Comparison of ENCODE assay signal across 11 mouse cellular contexts in the genomic region with DNA sequence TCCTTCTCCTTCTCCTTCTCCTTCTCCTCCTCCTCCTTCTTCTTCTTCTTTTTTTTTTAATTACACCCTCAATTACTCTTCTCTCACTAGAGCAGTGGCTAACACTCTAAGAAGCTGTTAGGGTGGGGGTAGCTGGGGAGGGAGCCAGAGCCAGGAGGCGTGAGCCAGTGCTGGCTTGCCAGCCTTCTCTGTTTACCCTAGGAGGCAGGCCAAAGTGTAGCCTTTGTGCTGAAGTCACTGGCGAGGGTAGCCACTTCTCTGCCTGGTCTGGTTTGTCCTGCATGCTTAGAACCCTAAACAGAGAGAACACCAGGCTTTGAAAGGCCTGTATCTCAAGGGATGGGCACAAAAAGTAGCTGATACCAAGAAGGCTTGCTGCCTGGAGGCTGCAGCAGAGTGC. TPM values are rescaled to one million over a fixed set of nuclear protein-coding genes. Genes with fewer than 3 reads are reported as not detected.
DNase-seq lines count a peak whose midpoint lies in the region; ATAC-seq and TF ChIP-seq lines count a peak whose summit lies in the region.
"Had no signal": no experiment of that assay in that cellular context is flagged by ENCODE, and none has a peak within 500 bp of the region (broad histone marks: within the 10 kb centered on the region; RNA-seq: fewer than 3 reads in every experiment).

No protein-coding gene starts in this region.

- no peak overlapping the region for H3K9ac ChIP-seq in heart, embryonic 12.5 days
- H3K9ac ChIP-seq in heart, embryonic 15.5 days: no peak overlapping the region
- no peak overlapping the region for H3K9ac ChIP-seq in lung, postnatal 0 days (replicated peaks; ENCODE audit: low read depth)

- WGBS in heart, embryonic 12.5 days: 44% methylated on average over 2 of the region's 2 CpGs
- WGBS in heart, embryonic 15.5 days: 37% methylated on average over 2 of the region's 2 CpGs
- 21% methylated on average over 2 of the region's 2 CpGs for WGBS in lung, postnatal 0 days

- H3K4me3 ChIP-seq in heart, embryonic 12.5 days: no peak overlapping the region
- no peak overlapping the region for H3K4me3 ChIP-seq in heart, embryonic 15.5 days
- H3K4me3 ChIP-seq in lung, postnatal 0 days (ENCODE audit: low read depth, low read length): no peak overlapping the region

- no peak for ATAC-seq in heart, embryonic 12.5 days (ENCODE audit: insufficient number of reproducible peaks, low FRiP score)
- no peak for ATAC-seq in heart, embryonic 15.5 days (replicated peaks; ENCODE audit: insufficient number of reproducible peaks, insufficient read depth, low FRiP score, low read depth)
- ATAC-seq in lung, postnatal 0 days: peak; percentile 66

- H3K9me3 ChIP-seq in heart, embryonic 12.5 days (replicated peaks): no peaks in the 10 kb centered on the region
- H3K9me3 ChIP-seq in heart, embryonic 15.5 days (replicated peaks): no peaks in the 10 kb centered on the region; the same call in 1 of the 2 replicates
- no peaks in the 10 kb centered on the region for H3K9me3 ChIP-seq in lung, postnatal 0 days (ENCODE audit: low read length)

- no peak overlapping the region for H3K27ac ChIP-seq in heart, embryonic 12.5 days (ENCODE audit: poor library complexity, severe bottlenecking)
- H3K27ac ChIP-seq in heart, embryonic 15.5 days: peak overlapping the region; percentile 42; the same call in 1 of the 2 replicates
- H3K27ac ChIP-seq in lung, postnatal 0 days (ENCODE audit: low read length): 0 out of 2 replicates have a peak overlapping the region, but pooled peaks have one; percentile 11
- H3K27ac ChIP-seq: kidney, postnatal 0 days had no signal

- no peaks in the 10 kb centered on the region for H3K36me3 ChIP-seq in heart, embryonic 12.5 days
- no peaks in the 10 kb centered on the region for H3K36me3 ChIP-seq in heart, embryonic 15.5 days
- H3K36me3 ChIP-seq in lung, postnatal 0 days (ENCODE audit: insufficient read depth, low read length): no peaks in the 10 kb centered on the region

- DNase-seq in heart, adult 18-20 months: peak; percentile 32 to 56
- DNase-seq in 416B (ENCODE audit: low read depth): peak; percentile 35
- DNase-seq in lung, postnatal 0 days (ENCODE audit: low spot score): peak; percentile 51
- DNase-seq in frontal cortex, postnatal 25 days (ENCODE audit: low spot score in 2 of 2): no peak
- DNase-seq in frontal cortex, adult 2 months (ENCODE audit: extremely low spot score in 1 of 2, low spot score in 1 of 2): no peak
- no peak for DNase-seq in cerebellum, adult 11-12 months
- DNase-seq: thymus, postnatal 4 days had no signal

- H3K27me3 ChIP-seq in heart, embryonic 12.5 days (replicated peaks): no peaks in the 10 kb centered on the region
- H3K27me3 ChIP-seq in heart, embryonic 15.5 days: no peaks in the 10 kb centered on the region
- no peaks in the 10 kb centered on the region for H3K27me3 ChIP-seq in lung, postnatal 0 days (replicated peaks; ENCODE audit: insufficient read depth, low read length)

- no peak overlapping the region for H3K4me2 ChIP-seq in heart, embryonic 12.5 days
- H3K4me2 ChIP-seq in heart, embryonic 15.5 days: no peak overlapping the region
- H3K4me2 ChIP-seq in lung, postnatal 0 days (replicated peaks; ENCODE audit: low read depth, low read length): no peak overlapping the region
- H3K4me2 ChIP-seq: midbrain, embryonic 11.5 days had no signal

- no peak for TF ChIP-seq EP300 in lung, postnatal 0 days (IDR thresholded peaks at IDR 0.05)

- TF ChIP-seq CTCF in lung, postnatal 0 days (IDR thresholded peaks at IDR 0.05): no peak

- no peaks in the 10 kb centered on the region; the same call in 1 of the 2 replicates for H3K4me1 ChIP-seq in heart, embryonic 12.5 days (replicated peaks)
- H3K4me1 ChIP-seq in heart, embryonic 15.5 days (replicated peaks): peaks cover 10% of the 10 kb centered on the region
- no peaks in the 10 kb centered on the region for H3K4me1 ChIP-seq in lung, postnatal 0 days (ENCODE audit: insufficient read depth, low read depth, low read length)

RNA-seq across cellular contexts. Expression of a gene that starts 19.7 kb away (rescaled TPM):
- 1 to 10 TPM; 3.9 to 4.4 TPM for total RNA-seq in heart, adult 18-20 months (2021)
- polyA plus RNA-seq in heart, embryonic 12.5 days (2016; fragmentation: Nextera tagmentation; extraction: Ambion mirVana): 1.7 and 2.0 TPM in 2 replicates
- polyA plus RNA-seq in heart, embryonic 15.5 days (2015; fragmentation: Nextera tagmentation; extraction: Ambion mirVana): 1.5 and 1.7 TPM in 2 replicates
- polyA plus RNA-seq in lung, postnatal 0 days (2015; fragmentation: Nextera tagmentation; extraction: Ambion mirVana): 3.1 and 3.5 TPM in 2 replicates
- polyA plus RNA-seq in frontal cortex, adult 2 months (2012; rRNA removed): 0.97 and 1.3 TPM in 2 replicates

Comparison
In these comparisons a context has a peak if more than half of its experiments do, and no peak if none do; other contexts are left out.
1. DNase-seq: peak in heart, adult 18-20 months (2 of 2), 416B (single experiment) and lung, postnatal 0 days (single experiment); none in frontal cortex, postnatal 25 days (0 of 2), frontal cortex, adult 2 months (0 of 2) and cerebellum, adult 11-12 months (single experiment).